Mouse (Mus musculus) hindlimb bud, embryonic 11.5 days (tissue): Measurements from ENCODE around the gene Ring1.

ENCODE experiments used
- DNase-seq: peaks from one replicate; pipeline ENCODE4 v3.0.0-alpha.2; 2012; ENCODE audit warnings: low read depth, low spot score; ENCODE audit errors: extremely low spot score

Gene Ring1

DNA sequence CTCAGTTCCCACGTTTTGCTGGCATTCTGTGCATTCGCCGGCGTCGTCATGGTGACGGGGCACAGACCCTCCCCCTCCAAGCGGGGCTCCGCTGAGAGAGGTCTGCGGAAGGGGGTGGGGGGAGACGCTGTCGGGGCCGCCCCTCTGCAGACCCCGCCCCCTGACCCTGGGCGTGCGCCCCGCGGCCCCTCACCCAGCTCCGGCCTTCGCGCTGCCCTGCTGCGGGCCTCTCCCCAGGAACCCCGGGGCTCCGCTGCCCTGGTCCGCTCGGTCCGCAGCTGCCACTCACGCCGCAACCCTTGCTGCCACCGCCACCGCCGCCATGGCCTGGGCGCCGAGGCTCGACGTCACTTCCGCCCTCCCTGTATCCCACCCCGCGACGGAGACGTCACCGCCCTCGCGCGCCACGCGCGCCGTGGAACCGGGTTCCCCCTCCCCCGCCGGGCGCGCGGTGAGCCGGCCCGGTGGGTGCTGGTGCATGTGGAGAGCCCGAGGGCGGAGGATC is at the start of gene Ring1:
Gene Ring1, minus strand, starts transcription at position 364 of the 505 bp plus-strand sequence.
- DNase-seq: no peak

DNA sequence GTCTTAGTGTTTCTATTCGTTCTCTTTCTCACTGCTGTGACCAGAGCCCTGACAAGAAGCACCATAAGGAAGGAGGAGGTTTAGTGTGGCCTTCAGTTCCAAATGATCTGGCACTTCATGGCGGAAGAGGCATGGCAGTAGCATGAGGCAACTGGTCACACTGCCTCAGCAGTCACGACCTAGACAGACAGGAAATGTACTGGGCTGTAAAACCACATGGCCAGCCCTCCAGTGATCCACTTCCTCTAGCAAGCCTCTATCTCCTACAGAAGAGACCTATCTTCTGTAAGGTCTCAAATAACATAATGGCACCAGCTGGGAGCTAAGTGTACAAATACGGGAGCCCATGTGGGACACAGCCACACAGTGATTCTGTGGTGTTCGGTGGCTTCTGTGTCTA is 47.6 kb upstream of the Ring1 start:
- DNase-seq: no peak

- DNase-seq: no peak
Observed at GRCm38 (mm10) chr17:34068864-34069263, 44.4 kb upstream of the Ring1 start.

DNA sequence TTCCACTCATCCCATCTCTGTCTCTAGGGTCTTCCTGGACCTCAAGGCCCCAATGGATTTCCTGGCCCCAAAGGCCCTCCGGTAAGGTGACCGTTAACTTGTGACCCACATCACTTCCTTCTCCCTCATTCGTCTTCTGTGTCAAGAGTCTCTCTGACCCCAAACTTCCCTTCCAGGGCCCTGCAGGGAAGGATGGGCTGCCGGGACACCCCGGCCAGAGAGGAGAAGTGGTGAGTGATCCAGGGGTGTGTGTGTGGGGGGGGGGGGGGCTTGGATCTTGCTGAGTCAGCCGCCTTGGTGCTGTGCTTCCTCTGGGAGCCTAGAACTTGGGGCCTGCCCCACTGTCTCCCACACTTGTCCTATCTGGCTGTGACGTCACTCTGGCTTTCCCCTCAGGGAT is 32.7 kb upstream of the Ring1 start:
- DNase-seq: no peak

- DNase-seq: no peak
Observed at GRCm38 (mm10) chr17:34047404-34048050, 23.0 kb upstream of the Ring1 start.

DNA sequence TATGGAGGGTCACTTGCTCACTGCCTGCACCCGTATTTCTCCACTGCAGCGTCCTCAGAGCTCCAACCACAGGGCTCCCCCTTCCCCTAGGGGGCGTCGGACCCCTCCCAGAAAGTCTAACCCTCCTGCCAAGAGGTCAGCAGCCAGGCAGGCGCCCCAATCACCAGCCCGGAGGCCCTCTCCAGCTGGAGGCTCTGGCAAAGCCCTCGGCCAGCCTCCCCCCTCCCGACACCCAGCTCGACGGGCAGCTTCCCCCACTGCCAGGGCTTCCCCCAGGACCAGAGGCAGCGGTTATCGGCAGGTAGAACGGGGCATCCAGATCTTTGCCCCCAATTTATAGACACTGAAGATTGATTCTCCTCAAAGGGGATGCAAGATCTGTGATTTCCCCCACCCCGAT is 21.5 kb upstream of the Ring1 start:
- no peak for DNase-seq

DNA sequence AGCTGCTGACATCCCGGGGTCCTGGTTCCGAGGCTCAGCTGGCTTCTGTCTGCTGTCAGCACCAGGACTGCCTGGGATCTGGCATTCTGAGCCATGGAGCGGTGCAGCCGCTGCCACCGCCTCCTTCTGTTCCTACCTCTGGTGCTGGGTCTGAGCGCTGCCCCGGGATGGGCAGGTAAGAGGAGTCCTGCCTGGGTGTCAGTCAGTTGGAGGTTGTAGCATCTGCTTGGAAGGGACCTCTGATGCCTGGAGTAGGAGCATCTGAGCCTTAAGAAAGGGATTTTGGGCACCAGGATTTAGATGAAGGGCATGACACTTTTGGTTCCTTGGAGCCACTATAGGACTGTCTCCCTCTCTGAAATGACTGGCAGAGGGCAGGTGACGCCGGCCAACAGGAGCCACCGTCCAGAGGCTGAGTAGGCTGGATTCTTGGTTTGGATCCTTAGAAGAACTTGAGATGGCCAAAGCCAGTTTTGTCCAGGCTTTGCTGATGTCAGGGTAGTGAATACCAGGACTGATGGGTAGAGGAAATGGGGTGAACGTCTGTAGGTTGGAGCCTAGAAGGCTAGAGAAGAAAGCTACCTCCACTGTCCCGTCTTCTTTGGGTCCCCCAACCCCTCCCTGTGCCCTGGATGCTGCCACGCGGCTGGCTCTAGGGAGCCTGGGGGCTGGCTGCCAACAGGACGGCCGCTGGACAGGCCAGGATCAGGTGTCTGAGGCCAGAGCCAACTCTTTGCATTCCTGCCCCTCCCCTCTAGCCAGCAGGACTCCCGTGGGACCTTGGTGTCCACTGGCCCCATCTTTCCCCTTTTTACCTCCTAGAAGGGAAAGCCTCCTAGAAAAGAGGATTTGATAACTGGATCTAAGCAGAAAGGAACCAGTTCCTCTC is 15.3 kb upstream of the Ring1 start:
- DNase-seq: no peak

GRCm38 (mm10) chr17:34038878-34039561 is 14.5 kb upstream of the Ring1 start, which contains the start of gene Col11a2:
Gene Col11a2 (plus strand): TSS chr17:34039437.
- DNase-seq: no peak

- no peak for DNase-seq
Observed at GRCm38 (mm10) chr17:34038440-34038839, 14.0 kb upstream of the Ring1 start.

- DNase-seq: no peak
Observed at GRCm38 (mm10) chr17:34037241-34037640, 12.8 kb upstream of the Ring1 start.

DNA sequence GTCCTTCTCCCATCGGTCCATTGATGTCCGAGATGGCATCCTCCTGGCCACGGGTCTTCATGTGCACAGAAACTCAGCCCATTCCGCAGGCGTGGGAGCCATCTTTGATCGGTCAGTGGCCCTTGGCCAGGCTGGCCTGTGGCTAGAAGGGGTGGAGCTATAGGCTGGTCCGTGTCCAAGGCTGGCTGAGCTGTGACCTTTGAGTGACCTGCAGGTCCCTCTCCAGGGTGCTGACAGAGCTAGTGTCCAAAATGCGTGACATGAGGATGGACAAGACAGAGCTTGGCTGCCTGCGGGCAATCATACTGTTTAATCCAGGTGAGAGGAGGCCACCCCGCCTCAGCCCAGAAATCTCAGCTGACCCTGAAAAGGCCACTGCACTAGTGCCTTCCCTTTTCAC is 12.2 kb upstream of the Ring1 start:
- DNase-seq: no peak

DNA sequence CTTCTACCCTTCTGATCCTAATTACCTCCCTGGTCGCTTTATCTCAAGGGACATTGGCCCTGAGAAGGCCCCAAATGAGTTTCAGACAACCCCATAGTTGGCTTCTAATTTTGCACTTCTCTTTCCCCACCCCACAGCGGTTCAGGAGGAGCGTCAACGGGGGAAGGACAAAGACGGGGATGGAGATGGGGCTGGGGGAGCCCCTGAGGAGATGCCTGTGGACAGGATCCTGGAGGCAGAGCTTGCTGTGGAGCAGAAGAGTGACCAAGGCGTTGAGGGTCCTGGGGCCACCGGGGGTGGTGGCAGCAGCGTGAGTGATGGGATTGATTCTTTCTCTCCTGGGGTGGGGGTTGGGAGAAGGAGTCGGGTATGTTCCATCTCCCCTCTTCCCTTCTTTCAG is 11.0 kb upstream of the Ring1 start:
- DNase-seq: no peak

DNA sequence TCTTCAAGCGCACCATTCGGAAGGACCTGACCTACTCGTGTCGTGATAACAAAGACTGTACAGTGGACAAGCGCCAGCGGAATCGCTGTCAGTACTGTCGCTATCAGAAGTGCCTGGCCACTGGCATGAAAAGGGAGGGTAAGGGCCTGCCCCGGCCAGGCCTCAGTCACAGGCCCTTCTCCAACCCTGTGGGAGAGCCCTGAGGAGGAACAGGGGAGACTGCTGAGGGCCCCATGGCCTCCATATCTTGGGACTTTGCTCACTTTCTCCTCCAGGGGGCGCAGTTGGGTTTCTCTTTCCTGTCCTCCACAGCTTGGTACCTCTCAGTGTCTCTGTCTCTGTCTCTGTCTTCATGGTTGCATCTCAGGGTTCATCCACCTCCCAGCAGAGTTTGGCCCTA is 9.6 kb upstream of the Ring1 start:
- no peak for DNase-seq

GRCm38 (mm10) chr17:34033441-34033840 is 9.0 kb upstream of the Ring1 start:
- DNase-seq: no peak

DNA sequence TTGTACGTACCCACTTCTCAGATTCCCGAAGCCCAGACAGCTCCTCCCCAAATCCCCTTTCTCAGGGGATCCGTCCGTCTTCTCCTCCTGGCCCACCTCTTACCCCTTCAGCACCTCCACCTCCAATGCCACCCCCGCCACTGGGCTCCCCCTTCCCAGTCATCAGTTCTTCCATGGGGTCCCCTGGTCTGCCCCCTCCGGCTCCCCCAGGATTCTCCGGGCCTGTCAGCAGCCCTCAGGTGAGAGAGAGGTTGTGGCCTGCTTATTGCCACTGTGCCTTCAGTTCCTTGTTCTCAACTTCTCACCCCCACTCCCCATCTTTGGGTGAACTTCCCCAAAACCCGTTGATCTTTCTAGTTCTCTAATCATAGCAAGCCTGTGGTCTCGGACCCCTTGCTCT is 8.3 kb upstream of the Ring1 start:
- no peak for DNase-seq

GRCm38 (mm10) chr17:34032174-34032632 is 7.7 kb upstream of the Ring1 start:
- DNase-seq: no peak

DNA sequence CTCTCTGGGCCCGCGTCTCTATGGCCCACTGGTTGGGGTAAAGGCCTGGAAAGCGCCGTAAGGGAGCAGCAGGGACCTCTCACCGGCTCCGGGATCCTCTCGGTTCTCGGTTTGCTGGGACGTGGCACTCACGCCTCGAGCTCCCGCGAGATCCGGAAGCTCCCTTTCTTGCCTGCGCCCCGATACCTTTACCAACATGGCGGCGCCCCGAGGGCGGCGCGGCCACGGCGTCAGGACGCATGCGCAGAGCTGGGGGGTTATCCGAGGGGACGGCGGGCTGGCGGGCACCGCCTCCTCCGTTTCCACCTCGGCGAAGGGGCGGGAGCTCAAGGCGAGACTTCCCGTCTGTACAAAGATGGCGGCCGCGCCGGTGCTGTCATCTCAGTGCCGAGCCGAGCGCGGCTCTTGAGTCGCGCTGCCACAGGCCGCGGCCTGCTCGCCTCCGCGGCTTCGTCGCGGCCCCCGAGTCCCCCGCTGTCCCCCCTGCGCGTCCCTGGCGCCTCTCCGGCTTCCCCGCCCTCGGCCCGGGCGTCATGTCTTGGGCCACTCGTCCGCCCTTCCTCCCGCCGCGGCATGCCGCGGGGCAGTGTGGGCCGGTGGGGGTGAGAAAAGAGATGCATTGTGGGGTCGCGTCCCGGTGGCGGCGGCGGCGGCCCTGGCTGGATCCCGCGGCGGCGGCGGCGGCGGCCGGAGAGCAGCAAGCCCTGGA is 7.1 kb upstream of the Ring1 start, which contains the start of the genes Slc39a7 and Rxrb:
Gene Slc39a7, minus strand, starts transcription at position 218 of the 709 bp plus-strand sequence.
Gene Rxrb, plus strand, starts transcription at position 348 of the 709 bp plus-strand sequence.
- DNase-seq: peak; percentile 93

DNA sequence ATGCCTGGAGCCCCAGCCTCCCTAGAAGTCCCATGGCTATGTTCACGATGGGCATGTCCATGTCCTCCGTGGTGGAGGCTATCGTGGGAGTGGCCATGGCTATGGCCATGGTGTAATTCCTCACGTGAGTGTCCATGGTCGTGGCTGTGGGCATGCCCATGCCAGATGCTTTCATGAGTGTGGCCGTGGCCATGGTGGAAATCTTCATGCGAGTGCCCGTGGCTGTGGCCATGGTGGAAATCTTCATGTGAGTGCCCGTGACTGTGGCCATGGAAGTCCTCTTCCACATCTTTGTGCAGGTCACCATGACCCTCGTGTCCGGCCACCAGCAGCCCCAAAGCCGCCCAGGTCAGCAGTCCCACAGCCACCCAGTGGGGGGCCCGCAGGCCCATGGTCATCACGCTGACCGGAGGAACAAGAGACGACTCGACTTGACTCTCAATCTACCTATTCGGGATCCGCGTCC is 6.4 kb upstream of the Ring1 start:
- no peak for DNase-seq

GRCm38 (mm10) chr17:34029890-34030595 is 5.6 kb upstream of the Ring1 start:
- no peak for DNase-seq
